Mouse (Mus musculus) MEL (cell line): Measurements from ENCODE around the gene Nrcam. TPM values are rescaled to one million over a fixed set of nuclear protein-coding genes. Genes with fewer than 3 reads are reported as not detected.

Experiments used
- DNase-seq: peaks from one replicate; pipeline ENCODE4 v3.0.0; 2011; ENCODE audit warnings: low read depth, low spot score
- H3K27ac ChIP-seq: 2 replicates; pipeline ENCODE4 v1.5.1; 2012; ENCODE audit warnings: low read depth, mild to moderate bottlenecking, control low read depth, low read length, moderate library complexity; ENCODE audit not compliant: control insufficient read depth
- H3K27me3 ChIP-seq, 2 experiments: fragments of 150-350 bp in 1 of 2; sonication (generic) in 1 of 2; 2 replicates each; pipeline ENCODE4 v1.6.1; 2012; ENCODE audit warnings: low read length in 2 of 2, mild to moderate bottlenecking in 2 of 2, improper control_type of control experiment in 1 of 2, moderate library complexity in 1 of 2; ENCODE audit not compliant: insufficient read depth in 2 of 2, control insufficient read depth in 1 of 2
- H3K36me3 ChIP-seq, 2 experiments: 2 replicates each; pipeline ENCODE4 v1.6.1; 2012 to 2014; ENCODE audit warnings: low read length in 2 of 2, improper control_type of control experiment in 1 of 2, inconsistent platforms in 1 of 2, mild to moderate bottlenecking in 1 of 2; ENCODE audit not compliant: insufficient read depth in 2 of 2, control insufficient read depth in 1 of 2
- H3K4me1 ChIP-seq, 2 experiments: fragments of 150-350 bp in 1 of 2; sonication (generic) in 1 of 2; 2 replicates each; pipeline ENCODE4 v1.6.1; 2012; ENCODE audit warnings: low read length in 2 of 2, improper control_type of control experiment in 1 of 2, mild to moderate bottlenecking in 1 of 2; ENCODE audit not compliant: insufficient read depth in 2 of 2, control insufficient read depth in 1 of 2
- H3K4me3 ChIP-seq, 2 experiments: fragments of 150-350 bp in 1 of 2; sonication (generic) in 1 of 2; 2 replicates each; pipeline ENCODE4 v1.5.1; 2012; ENCODE audit warnings: low read depth in 2 of 2, low read length in 2 of 2, mild to moderate bottlenecking in 2 of 2, moderate library complexity in 2 of 2, control low read depth in 1 of 2, improper control_type of control experiment in 1 of 2; ENCODE audit not compliant: control insufficient read depth in 1 of 2, insufficient read depth in 1 of 2
- H3K79me2 ChIP-seq: 2 replicates; pipeline ENCODE4 v1.6.1; 2012; ENCODE audit warnings: mild to moderate bottlenecking, low read length, moderate library complexity; ENCODE audit not compliant: control insufficient read depth, poor library complexity, insufficient read depth
- H3K9ac ChIP-seq: 2 replicates; pipeline ENCODE4 v1.6.1; 2012; ENCODE audit warnings: low read depth, mild to moderate bottlenecking, control low read depth, low read length, moderate library complexity; ENCODE audit not compliant: control insufficient read depth, poor library complexity, severe bottlenecking
- H3K9me3 ChIP-seq: fragments of 150-350 bp; sonication (generic); replicated peaks from 2 replicates; pipeline ENCODE4 v1.6.1; 2012; ENCODE audit warnings: mild to moderate bottlenecking, low read length, improper control_type of control experiment, moderate library complexity; ENCODE audit not compliant: insufficient read depth
- CHD1 ChIP-seq: IDR thresholded peaks from 2 replicates; pipeline ENCODE4 v1.6.1; 2012; ENCODE audit warnings: low read depth, mild to moderate bottlenecking, inconsistent platforms, low read length, improper control_type of control experiment
- CHD2 ChIP-seq: IDR thresholded peaks from 2 replicates; pipeline ENCODE4 v1.6.1; 2011; ENCODE audit warnings: low read length, improper control_type of control experiment
- E2F4 ChIP-seq: IDR thresholded peaks from 2 replicates; pipeline ENCODE4 v1.6.1; 2011; ENCODE audit warnings: low read depth, low read length, improper control_type of control experiment, borderline replicate concordance
- GATA1 ChIP-seq: IDR thresholded peaks from 2 replicates; pipeline ENCODE4 v1.6.1; 2011; ENCODE audit warnings: low read depth, low read length, improper control_type of control experiment
- HCFC1 ChIP-seq: IDR thresholded peaks from 2 replicates; pipeline ENCODE4 v1.6.1; 2012; ENCODE audit warnings: low read depth, mild to moderate bottlenecking, inconsistent platforms, low read length, improper control_type of control experiment, moderate library complexity
- JUND ChIP-seq: IDR thresholded peaks from 2 replicates; pipeline ENCODE4 v1.6.1; 2011; ENCODE audit warnings: low read depth, mild to moderate bottlenecking, improper control_type of control experiment, low read length
- MAX ChIP-seq: IDR thresholded peaks from 2 replicates; pipeline ENCODE4 v1.6.1; 2011; ENCODE audit warnings: low read length, improper control_type of control experiment
- MXI1 ChIP-seq: IDR thresholded peaks from 2 replicates; pipeline ENCODE4 v1.6.1; 2011; ENCODE audit warnings: mild to moderate bottlenecking, low read depth, low read length, improper control_type of control experiment
- MYC ChIP-seq: IDR thresholded peaks from 2 replicates; pipeline ENCODE4 v1.6.1; 2011; ENCODE audit warnings: low read depth, mild to moderate bottlenecking, low read length, improper control_type of control experiment, moderate library complexity
- NELFE ChIP-seq: IDR thresholded peaks from 2 replicates; pipeline ENCODE4 v1.6.1; 2011; ENCODE audit warnings: low read depth, low read length, improper control_type of control experiment
- POLR2A ChIP-seq, 2 experiments: IDR thresholded peaks; 2 replicates each; pipeline ENCODE4 v1.6.1; 2011 to 2012; ENCODE audit warnings: low read length in 2 of 2, mild to moderate bottlenecking in 2 of 2, control low read depth in 1 of 2, improper control_type of control experiment in 1 of 2, low read depth in 1 of 2, moderate library complexity in 1 of 2; ENCODE audit not compliant: control insufficient read depth in 1 of 2, insufficient read depth in 1 of 2, poor library complexity in 1 of 2
- POLR2AphosphoS5 ChIP-seq: IDR thresholded peaks from 2 replicates; pipeline ENCODE4 v1.6.1; 2012; ENCODE audit warnings: low read depth, borderline replicate concordance, mild to moderate bottlenecking, inconsistent platforms, low read length, moderate library complexity, mixed read lengths
- RAD21 ChIP-seq: IDR thresholded peaks from 2 replicates; pipeline ENCODE4 v1.6.1; 2011; ENCODE audit warnings: mild to moderate bottlenecking, low read depth, low read length, improper control_type of control experiment
- RCOR1 ChIP-seq: IDR thresholded peaks from 2 replicates; pipeline ENCODE4 v1.6.1; 2012; ENCODE audit warnings: low read depth, mild to moderate bottlenecking, inconsistent platforms, low read length, improper control_type of control experiment
- SMC3 ChIP-seq: IDR thresholded peaks from 2 replicates; pipeline ENCODE4 v1.6.1; 2011; ENCODE audit warnings: low read depth, low read length, improper control_type of control experiment
- TAL1 ChIP-seq: IDR thresholded peaks from 2 replicates; pipeline ENCODE4 v1.6.1; 2012; ENCODE audit warnings: mild to moderate bottlenecking, inconsistent platforms, low read length, moderate library complexity, mixed read lengths
- TBP ChIP-seq: IDR thresholded peaks from 2 replicates; pipeline ENCODE4 v1.8.0; 2011; ENCODE audit warnings: low read depth, low read length, improper control_type of control experiment
- UBTF ChIP-seq: IDR thresholded peaks from 2 replicates; pipeline ENCODE4 v1.6.1; 2012; ENCODE audit warnings: low read depth, mild to moderate bottlenecking, inconsistent platforms, low read length, improper control_type of control experiment, moderate library complexity, borderline replicate concordance; ENCODE audit not compliant: insufficient read depth
- USF2 ChIP-seq, 2 experiments: IDR thresholded peaks; 2 replicates each; pipeline ENCODE4 v1.6.1; 2011 to 2012; ENCODE audit warnings: improper control_type of control experiment in 2 of 2, low read length in 2 of 2, borderline replicate concordance in 1 of 2, inconsistent platforms in 1 of 2, low read depth in 1 of 2, mild to moderate bottlenecking in 1 of 2; ENCODE audit not compliant: insufficient read depth in 1 of 2
- ZC3H11A ChIP-seq: IDR thresholded peaks from 2 replicates; pipeline ENCODE4 v1.6.1; 2012; ENCODE audit warnings: low read depth, mild to moderate bottlenecking, inconsistent platforms, low read length, improper control_type of control experiment
- ZMIZ1 ChIP-seq: IDR thresholded peaks from 2 replicates; pipeline ENCODE4 v1.6.1; 2012; ENCODE audit warnings: low read depth, mild to moderate bottlenecking, inconsistent platforms, low read length, improper control_type of control experiment, moderate library complexity
- polyA plus RNA-seq, 2 experiments: library from polyadenylated mRNA; stranded (reverse) in 1 of 2; unstranded in 1 of 2; fragments of >175 nt in 1 of 2; fragments of >200 nt in 1 of 2; gene quantifications; 2 replicates each; pipeline versions ENCODE4 v1.2.1 to v1.2.4; 2012; ENCODE audit warnings: low replicate concordance in 2 of 2, low read depth in 1 of 2; ENCODE audit not compliant: insufficient read length in 2 of 2, insufficient read depth in 1 of 2, missing spikeins in 1 of 2
- total RNA-seq: library from RNA; depleted of rRNA; stranded (reverse); fragments of 300-350 nt; gene quantifications from 2 replicates; pipeline ENCODE4 v1.2.3, GENCODE M21; 2012

Gene Nrcam
- total and polyA plus RNA-seq, 3 experiments = not detected

DNA sequence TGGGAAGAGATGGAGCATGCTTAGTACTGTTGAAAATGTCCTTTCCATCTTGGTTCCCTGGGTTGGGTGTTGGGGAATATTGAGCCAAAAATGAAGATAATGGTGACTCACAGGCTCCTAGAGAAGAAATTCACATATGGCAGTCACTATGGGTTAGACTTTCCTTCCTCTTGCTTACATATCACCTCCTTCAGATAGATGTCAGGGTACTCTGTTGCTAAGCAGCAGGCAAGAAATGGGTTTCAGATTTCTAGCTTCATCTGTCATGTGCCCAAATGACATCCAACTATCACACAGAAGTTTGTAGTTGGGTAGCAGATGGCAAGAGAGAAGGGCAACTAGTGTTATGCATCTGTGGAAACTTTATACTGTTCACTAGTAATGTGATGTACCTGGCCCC is 3.6 kb upstream of the Nrcam start:
- Histone ChIP-seq H3K79me2 (no peaks in the 10 kb centered on the region), H3K27me3 (no peaks in the 10 kb centered on the region), H3K4me1 (no peaks in the 10 kb centered on the region), H3K27ac (no peak overlapping the region), H3K36me3 (no peaks in the 10 kb centered on the region), H3K9me3 (no peaks in the 10 kb centered on the region), H3K4me3 (no peak overlapping the region), H3K9ac (no peak overlapping the region)
- TF ChIP-seq POLR2A (IDR thresholded peaks at IDR 0.05; ENCODE audit: control insufficient read depth in 1 of 2, insufficient read depth in 1 of 2, low read depth in 1 of 2, low read length in 2 of 2, poor library complexity in 1 of 2) = no peak
- DNase-seq = no peak

DNA sequence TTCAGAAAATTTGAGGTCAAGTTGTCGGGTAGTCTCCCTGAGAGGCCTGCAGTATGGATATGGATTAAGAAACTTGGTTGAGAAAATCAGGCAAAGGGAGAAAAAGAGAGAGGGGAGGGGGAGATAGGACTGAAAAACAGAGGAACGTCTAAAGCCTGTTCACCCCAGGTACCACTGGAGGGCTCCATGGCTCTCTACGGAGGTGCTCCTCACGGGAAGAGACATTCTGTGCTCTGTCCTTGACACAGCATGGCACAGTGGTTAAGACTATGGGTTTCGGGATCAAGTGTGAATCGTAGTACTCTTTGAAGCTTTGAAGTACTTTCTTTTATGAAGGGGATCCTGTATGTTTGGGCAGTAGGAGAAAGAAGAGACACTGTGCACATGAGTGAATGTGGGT is 1.2 kb upstream of the Nrcam start:
- H3K36me3 ChIP-seq = no peaks in the 10 kb centered on the region
- H3K79me2 ChIP-seq = no peaks in the 10 kb centered on the region
- no peak overlapping the region for H3K4me3 ChIP-seq
- H3K9me3 ChIP-seq = no peaks in the 10 kb centered on the region
- H3K27ac ChIP-seq = no peak overlapping the region
- H3K4me1 ChIP-seq = no peaks in the 10 kb centered on the region
- H3K9ac ChIP-seq = no peak overlapping the region
- H3K27me3 ChIP-seq = no peaks in the 10 kb centered on the region
- no peak for TF ChIP-seq E2F4
- no peak for TF ChIP-seq HCFC1
- no peak for TF ChIP-seq SMC3
- TF ChIP-seq CHD2 = no peak
- TF ChIP-seq, all 39 proteins: peak for 0
- no peak for DNase-seq

DNA sequence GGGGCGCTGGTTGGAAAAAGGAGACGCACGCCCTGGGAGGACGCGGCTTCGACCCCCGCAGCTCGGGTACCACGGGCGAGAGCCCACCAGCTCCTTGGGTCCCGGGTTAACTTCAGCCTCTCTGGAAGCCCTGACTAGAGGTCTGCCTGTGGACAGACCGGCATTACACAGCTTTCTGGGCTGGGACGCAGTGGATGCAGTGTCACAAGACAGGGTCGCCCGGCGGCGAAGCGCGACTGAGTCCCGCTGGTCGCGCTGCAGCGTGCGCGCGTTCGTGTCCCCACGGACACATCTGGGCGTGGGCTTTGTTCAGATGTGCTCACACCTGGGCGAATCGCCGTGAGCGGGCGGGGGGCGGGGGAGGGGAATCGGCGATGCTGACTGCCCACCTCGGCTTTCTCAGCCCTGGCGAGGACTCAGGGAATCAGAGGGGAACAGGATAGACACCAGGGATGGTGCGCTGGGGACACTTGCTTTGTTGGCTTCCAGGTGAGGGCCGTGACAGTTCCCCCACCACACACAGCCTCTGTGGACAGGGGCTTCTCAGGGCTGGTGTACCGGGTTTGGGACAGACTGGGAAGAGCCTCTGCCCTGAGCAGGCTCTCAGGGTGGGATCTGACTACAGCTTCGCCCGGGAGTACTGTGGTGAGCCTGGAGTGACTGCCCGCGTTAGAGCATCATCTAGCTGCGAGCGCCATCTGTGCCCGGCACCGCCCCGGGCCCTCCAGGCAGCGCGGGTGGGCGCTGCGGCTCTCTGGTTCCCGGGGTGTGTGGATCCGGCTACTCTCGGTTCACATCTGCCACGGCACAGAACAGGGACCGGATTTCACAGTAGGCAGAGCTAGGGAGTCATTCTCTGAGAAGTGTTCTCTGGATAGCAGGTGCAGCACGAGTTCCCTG is 881 bp downstream of the Nrcam start:
- no peak for TF ChIP-seq GATA1
- no peak for TF ChIP-seq JUND
- no peak for TF ChIP-seq CHD2
- no peak for TF ChIP-seq TBP
- TF ChIP-seq TAL1 = no peak
- no peak for TF ChIP-seq ZC3H11A
- no peak for TF ChIP-seq MAX
- no peak for TF ChIP-seq USF2 (IDR thresholded peaks at IDR 0.05; ENCODE audit: borderline replicate concordance in 1 of 2, insufficient read depth in 1 of 2, low read depth in 1 of 2, low read length in 2 of 2)
- TF ChIP-seq ZMIZ1 = no peak
- no peak for TF ChIP-seq RAD21
- TF ChIP-seq POLR2AphosphoS5 = no peak
- no peak for TF ChIP-seq MXI1
- no peak for TF ChIP-seq CHD1
- no peak for TF ChIP-seq NELFE
- no peak for TF ChIP-seq UBTF
- no peak for TF ChIP-seq RCOR1
- TF ChIP-seq MYC = no peak
- no peak for DNase-seq
- Histone ChIP-seq H3K27ac (no peak overlapping the region), H3K27me3 (no peaks in the 10 kb centered on the region), H3K9ac (no peak overlapping the region), H3K4me3 (no peak overlapping the region), H3K79me2 (no peaks in the 10 kb centered on the region), H3K9me3 (no peaks in the 10 kb centered on the region), H3K4me1 (no peaks in the 10 kb centered on the region), H3K36me3 (no peaks in the 10 kb centered on the region)
